Mouse (Mus musculus): ENCODE data around the gene Basp1. TPM values are rescaled to one million over a fixed set of nuclear protein-coding genes. Genes with fewer than 3 reads are reported as not detected.

Gene Basp1
- total and polyA plus RNA-seq, 3 experiments = 0.04 to 2.5 (median 1.6) TPM

DNA sequence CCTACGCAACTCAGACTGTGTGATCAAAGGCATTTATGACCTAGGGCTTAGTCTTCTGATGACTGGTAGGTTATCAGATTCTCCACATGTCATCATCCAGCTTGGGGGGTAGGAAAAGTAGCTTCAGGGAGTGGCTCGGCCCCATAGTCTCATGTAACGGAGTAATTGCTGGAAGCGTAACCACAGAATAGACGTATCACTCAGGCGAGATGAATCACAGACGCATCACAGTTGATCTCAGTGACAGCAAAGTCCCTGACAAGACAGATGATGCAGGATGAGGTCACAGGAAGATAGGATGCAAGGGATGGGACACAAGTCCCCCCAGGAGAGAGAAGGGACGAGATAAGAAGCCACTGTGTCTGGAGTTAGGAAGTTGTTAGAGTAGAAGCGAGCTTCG, 30.6 kb upstream of the Basp1 start:
- Histone ChIP-seq H3K9ac (ENCODE audit: insufficient read depth, low read depth) (no peak overlapping the region), H3K36me3 (replicated peaks in 1 of 2; ENCODE audit: control insufficient read depth in 1 of 2, insufficient read depth in 1 of 2, low read length in 1 of 2) (no peaks in the 10 kb centered on the region), H3K27me3 (replicated peaks) (no peaks in the 10 kb centered on the region), H3K79me2 (replicated peaks; ENCODE audit: control insufficient read depth, extremely low read depth, insufficient read depth, poor library complexity, severe bottlenecking) (no peaks in the 10 kb centered on the region), H3K4me3 (replicated peaks in 1 of 3; ENCODE audit: low read depth in 2 of 3, low read length in 2 of 3, poor library complexity in 1 of 3) (no peak overlapping the region), H3K9me3 (replicated peaks; ENCODE audit: low read length) (no peaks in the 10 kb centered on the region), H3K27ac (ENCODE audit: insufficient read depth, low read depth) (no peak overlapping the region), H3K4me2 (ENCODE audit: insufficient read depth, low read depth, poor library complexity, severe bottlenecking) (no peak overlapping the region), H3K4me1 (ENCODE audit: control insufficient read depth in 1 of 2, insufficient read depth in 2 of 2) (peaks cover 0 to 9% of the 10 kb centered on the region in 2 experiments; a peak in 2 of 4 replicates)
- in situ Hi-C loops (cut with MboI; ENCODE audit: low pct_ligation_motif_present, low pct_unique_long_range_greater_than_20kb, low sequenced_read_pairs) (loop anchor here (5.0 to 25.0 kb wide), 2 partner anchors 168 to 278 kb away; partner anchors contain the start of gene Myo10), dilution Hi-C loops (cut with MboI; ENCODE audit: extremely low pct_ligation_motif_present, extremely low pct_unique_long_range_greater_than_20kb, low sequenced_read_pairs) (no loop called here)
- DNase-seq (ENCODE audit: extremely low read depth) = no peak
- no peak for TF ChIP-seq ZKSCAN1 (IDR thresholded peaks at IDR 0.05; ENCODE audit: borderline replicate concordance, low read depth, low read length)
- no peak for TF ChIP-seq MXI1 (IDR thresholded peaks at IDR 0.05; ENCODE audit: low read depth, low read length)
- no peak for TF ChIP-seq BHLHE40 (IDR thresholded peaks at IDR 0.05; ENCODE audit: low read depth, low read length)
- TF ChIP-seq USF1 (IDR thresholded peaks at IDR 0.05; ENCODE audit: low read depth, low read length) = no peak
- TF ChIP-seq RCOR1 (conservative IDR thresholded peaks at IDR 0.05; ENCODE audit: low read depth, low read length) = no peak
- no peak for TF ChIP-seq CHD2 (IDR thresholded peaks at IDR 0.05; ENCODE audit: low read length)

DNA sequence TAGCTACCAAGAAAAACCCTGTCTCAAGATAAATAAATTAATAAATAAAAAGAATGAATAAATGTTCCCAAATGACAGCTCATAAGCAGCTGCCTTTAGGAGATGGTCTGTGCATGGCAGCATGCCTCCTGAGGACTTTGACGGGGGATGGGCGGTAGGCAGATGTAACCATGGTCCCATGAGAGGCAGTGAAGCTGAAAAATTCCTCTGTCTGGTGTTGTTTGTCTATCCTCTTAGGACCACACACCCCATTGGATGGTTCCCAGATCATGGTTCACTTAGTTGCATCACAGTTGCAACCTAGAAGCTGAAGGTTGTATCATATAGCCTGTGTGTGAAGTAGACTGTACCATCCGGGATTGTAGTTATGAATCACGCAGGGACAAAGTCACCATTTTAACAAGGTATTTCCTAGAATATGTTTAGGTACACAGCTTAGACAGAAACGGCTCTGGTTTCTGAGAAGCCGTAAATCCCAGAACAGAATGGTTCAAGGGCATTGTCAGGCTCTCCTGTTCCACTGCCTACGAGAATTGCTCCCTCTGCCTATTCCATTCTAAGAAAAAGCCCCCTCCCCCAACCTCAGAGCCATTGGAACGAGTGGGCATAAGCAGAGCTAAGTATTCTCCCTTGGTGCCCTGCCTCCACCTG, 29.7 kb upstream of the Basp1 start:
- no peak for TF ChIP-seq EP300 (IDR thresholded peaks at IDR 0.05; ENCODE audit: low read length)
- TF ChIP-seq MAFK (IDR thresholded peaks at IDR 0.05; ENCODE audit: insufficient replicate concordance, low read length) = no peak
- no peak for TF ChIP-seq KAT2A (IDR thresholded peaks at IDR 0.05; ENCODE audit: insufficient replicate concordance, low read length)
- Histone ChIP-seq H3K9ac (ENCODE audit: insufficient read depth, low read depth) (no peak overlapping the region), H3K4me2 (ENCODE audit: insufficient read depth, low read depth, poor library complexity, severe bottlenecking) (no peak overlapping the region), H3K27ac (ENCODE audit: insufficient read depth, low read depth) (no peak overlapping the region), H3K79me2 (replicated peaks; ENCODE audit: control insufficient read depth, extremely low read depth, insufficient read depth, poor library complexity, severe bottlenecking) (no peaks in the 10 kb centered on the region), H3K9me3 (replicated peaks; ENCODE audit: low read length) (no peaks in the 10 kb centered on the region), H3K4me3 (replicated peaks in 1 of 3; ENCODE audit: low read depth in 2 of 3, low read length in 2 of 3, poor library complexity in 1 of 3) (no peak overlapping the region), H3K27me3 (replicated peaks) (no peaks in the 10 kb centered on the region), H3K36me3 (replicated peaks in 1 of 2; ENCODE audit: control insufficient read depth in 1 of 2, insufficient read depth in 1 of 2, low read length in 1 of 2) (no peaks in the 10 kb centered on the region), H3K4me1 (ENCODE audit: control insufficient read depth in 1 of 2, insufficient read depth in 2 of 2) (peaks cover 0 to 9% of the 10 kb centered on the region in 2 experiments; a peak in 2 of 4 replicates)
- dilution Hi-C loops (cut with MboI; ENCODE audit: extremely low pct_ligation_motif_present, extremely low pct_unique_long_range_greater_than_20kb, low sequenced_read_pairs) (no loop called here), in situ Hi-C loops (cut with MboI; ENCODE audit: low pct_ligation_motif_present, low pct_unique_long_range_greater_than_20kb, low sequenced_read_pairs) (loop anchor here (5.0 to 25.0 kb wide), 2 partner anchors 169 to 279 kb away; partner anchors contain the start of gene Myo10)
- no peak for DNase-seq (ENCODE audit: extremely low read depth)

DNA sequence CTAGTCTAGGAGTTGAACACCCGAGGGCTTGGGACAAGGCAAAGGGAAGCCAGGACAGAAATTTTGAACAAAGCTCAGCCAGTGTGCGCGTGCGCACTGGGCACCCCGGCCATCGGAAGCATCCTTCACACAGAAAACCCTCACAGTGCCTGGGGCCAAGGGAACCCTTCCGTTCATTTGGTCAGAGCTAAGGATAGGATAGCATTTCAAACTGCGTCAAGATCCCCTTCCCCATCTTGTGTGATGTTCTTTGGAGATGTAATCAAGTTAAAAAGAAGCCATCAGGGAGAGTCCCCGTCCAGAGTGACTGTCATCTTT, 28.3 kb upstream of the Basp1 start:
- Histone ChIP-seq H3K79me2 (replicated peaks; ENCODE audit: control insufficient read depth, extremely low read depth, insufficient read depth, poor library complexity, severe bottlenecking) (no peaks in the 10 kb centered on the region), H3K4me3 (replicated peaks in 1 of 3; ENCODE audit: low read depth in 2 of 3, low read length in 2 of 3, poor library complexity in 1 of 3) (no peak overlapping the region), H3K4me1 (ENCODE audit: control insufficient read depth in 1 of 2, insufficient read depth in 2 of 2) (peaks cover 0 to 9% of the 10 kb centered on the region in 2 experiments; a peak in 2 of 4 replicates), H3K9ac (ENCODE audit: insufficient read depth, low read depth) (no peak overlapping the region), H3K36me3 (replicated peaks in 1 of 2; ENCODE audit: control insufficient read depth in 1 of 2, insufficient read depth in 1 of 2, low read length in 1 of 2) (no peaks in the 10 kb centered on the region), H3K27me3 (replicated peaks) (no peaks in the 10 kb centered on the region), H3K4me2 (ENCODE audit: insufficient read depth, low read depth, poor library complexity, severe bottlenecking) (no peak overlapping the region), H3K9me3 (replicated peaks; ENCODE audit: low read length) (no peaks in the 10 kb centered on the region), H3K27ac (ENCODE audit: insufficient read depth, low read depth) (no peak overlapping the region)
- DNase-seq (ENCODE audit: extremely low read depth) = no peak
- in situ Hi-C loops (cut with MboI; ENCODE audit: low pct_ligation_motif_present, low pct_unique_long_range_greater_than_20kb, low sequenced_read_pairs) = loop anchor here (5.0 to 25.0 kb wide), 2 partner anchors 170 to 280 kb away; partner anchors contain the start of gene Myo10
- dilution Hi-C loops (cut with MboI; ENCODE audit: extremely low pct_ligation_motif_present, extremely low pct_unique_long_range_greater_than_20kb, low sequenced_read_pairs) = no loop called here
- no peak for TF ChIP-seq EP300 (IDR thresholded peaks at IDR 0.05; ENCODE audit: low read length)
- no peak for TF ChIP-seq JUND (conservative IDR thresholded peaks at IDR 0.05; ENCODE audit: low read depth, low read length)
- TF ChIP-seq USF2 (conservative IDR thresholded peaks at IDR 0.05; ENCODE audit: low read depth, low read length) = no peak

Measured in CH12.LX (cell line).